Mouse (Mus musculus) heart, postnatal 36 days (tissue): ENCODE measurements at regions not wholly inside any gene's neighbourhood (a gene's known extent, or its start where the extent isn't known, plus 50 kb on each side); places are given as distances from the start of the nearest gene placed in this dataset.
"Not testable (repeated sequence)": the region's sequence is repeated elsewhere in the genome, so short reads cannot be mapped to it uniquely, and the experiment has no call there.

Source experiments
- DNase-seq, 2 experiments: peaks; one replicate each; pipeline ENCODE4 v3.0.0; 2021 to 2022
- intact Hi-C: fragments of 180-260 bp; cut with DNase I; formaldehyde crosslinking; loops from one replicate; pipeline ENCODE4 v1.15.1; 2025

DNA sequence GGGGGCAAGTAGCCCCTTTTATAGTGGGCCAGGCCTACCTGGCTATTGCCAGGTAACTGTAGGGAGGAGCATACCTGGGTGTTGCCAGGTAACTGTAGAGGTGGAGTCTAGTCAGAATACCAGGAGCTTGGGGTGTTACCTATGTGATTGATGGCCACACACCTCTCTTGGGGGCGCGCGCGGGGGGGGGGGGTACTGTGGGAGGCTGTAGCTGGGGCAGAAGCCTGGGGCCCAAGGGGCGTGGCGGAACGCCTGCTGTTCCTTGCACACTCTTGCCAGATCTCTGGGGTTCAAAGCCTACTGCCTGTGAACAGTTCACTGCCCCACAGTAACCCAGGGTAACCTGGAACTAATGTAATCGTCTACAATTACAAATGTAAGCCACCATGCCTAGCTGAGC is 96.6 kb downstream of the H2al2a start:
- no peak for DNase-seq
- intact Hi-C loops: no loop called here

DNA sequence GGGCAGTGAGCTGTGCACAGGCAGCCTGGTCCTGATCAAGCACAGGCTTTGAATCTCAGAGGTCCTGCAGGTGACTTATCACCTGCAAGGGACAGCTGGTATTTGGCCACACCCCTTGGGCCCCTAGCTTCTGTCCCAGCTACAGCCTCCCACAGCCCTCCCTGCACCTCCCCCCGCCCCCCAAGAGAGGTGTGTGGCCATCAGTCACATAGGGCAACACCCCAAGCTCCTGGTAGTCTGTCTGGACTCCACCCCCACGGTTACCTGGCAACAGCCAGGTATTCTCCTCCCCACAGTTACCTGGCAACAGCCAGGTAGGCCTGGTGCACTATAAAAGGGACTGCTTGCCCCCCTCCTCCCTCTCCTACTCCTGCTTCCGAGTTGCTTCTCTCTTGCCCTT is 98.0 kb downstream of the H2al2a start:
- intact Hi-C loops: no loop called here

DNA sequence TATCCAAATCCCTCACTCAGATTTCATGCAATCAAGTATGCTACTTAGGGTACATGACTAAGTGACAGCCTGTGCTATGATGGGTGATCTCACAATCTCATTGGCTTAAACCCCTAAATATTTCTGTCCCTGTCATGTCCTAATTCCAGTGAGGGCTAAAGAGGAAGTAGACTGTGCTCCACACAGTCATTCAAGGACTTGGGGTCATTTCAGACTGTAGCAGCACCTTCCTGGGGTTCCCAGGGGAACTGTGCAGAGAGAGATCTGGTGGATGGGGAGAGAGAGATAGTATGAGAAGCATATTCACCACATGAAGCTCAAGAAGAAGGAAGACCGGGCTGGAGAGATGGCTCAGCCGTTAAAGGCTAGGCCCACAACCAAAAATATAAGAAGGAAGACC is 100.7 kb downstream of the H2al2a start:
- intact Hi-C loops: no loop called here
- no peak for DNase-seq

More for the DNA sequence above, 98.0 kb downstream of the H2al2a start:
- no peak for DNase-seq

DNA sequence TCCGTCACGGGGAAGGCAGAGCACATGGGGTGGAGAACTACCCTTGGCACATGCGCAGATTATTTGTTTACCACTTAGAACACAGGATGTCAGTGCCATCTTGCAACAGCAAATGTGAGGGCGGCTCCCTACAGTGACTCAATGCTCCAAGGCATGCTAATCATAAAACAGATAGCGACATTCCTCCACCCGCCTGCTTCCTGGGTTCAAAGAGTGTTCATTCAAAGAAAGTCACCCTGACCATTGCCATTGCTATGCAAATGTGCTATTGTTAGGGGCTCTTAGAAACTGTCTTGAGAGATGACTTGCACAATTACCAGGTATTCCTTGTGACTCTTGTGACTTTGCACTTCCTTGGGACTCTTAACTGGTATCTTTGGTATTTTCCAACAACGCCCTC is 104.1 kb downstream of the H2al2a start:
- DNase-seq, intact Hi-C loops: not testable (repeated sequence)

DNA sequence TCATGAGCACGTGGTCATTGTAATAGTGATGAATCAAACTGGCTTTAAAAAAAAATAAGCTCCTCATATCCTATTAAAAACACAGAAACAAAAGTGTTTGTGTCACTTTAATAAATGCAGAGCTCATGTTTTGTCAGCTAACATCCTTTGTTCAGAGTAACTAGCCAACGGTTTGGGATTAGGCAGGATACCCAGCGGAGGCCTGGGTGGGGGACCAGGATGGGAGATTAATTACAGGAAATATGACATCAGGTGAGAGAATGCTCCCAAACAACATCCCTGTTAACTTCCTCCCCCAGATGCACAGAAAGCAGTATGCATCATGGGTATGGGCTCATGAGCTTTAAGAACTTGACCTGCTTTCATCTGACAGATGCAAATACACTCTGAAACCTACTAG is 109.1 kb downstream of the H2al2a start:
- intact Hi-C loops: loop anchor here (5.0 kb wide), 1 partner anchor 35 kb away; no protein-coding TSS in a partner anchor
- DNase-seq: no peak

DNA sequence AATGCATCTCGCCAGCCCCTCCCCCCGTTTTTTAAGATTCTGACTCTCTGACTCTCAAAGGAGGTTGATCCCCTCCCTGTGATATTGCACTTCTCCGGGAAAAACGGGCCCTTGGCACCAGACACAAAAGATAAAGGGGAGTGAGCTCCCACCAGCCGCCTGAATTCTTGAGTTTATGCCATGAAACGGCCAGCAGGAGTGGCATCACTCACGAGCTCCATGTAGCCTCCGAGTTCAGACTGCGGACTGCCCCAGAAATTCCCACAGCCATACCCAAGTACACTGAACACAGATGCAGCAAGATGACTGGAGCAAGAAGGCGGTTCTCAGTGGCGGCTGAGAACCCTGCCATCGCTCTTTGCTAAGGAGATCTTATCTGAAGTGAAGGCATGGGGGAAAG is 114.4 kb downstream of the H2al2a start:
- intact Hi-C loops: no loop called here
- DNase-seq: no peak

DNA sequence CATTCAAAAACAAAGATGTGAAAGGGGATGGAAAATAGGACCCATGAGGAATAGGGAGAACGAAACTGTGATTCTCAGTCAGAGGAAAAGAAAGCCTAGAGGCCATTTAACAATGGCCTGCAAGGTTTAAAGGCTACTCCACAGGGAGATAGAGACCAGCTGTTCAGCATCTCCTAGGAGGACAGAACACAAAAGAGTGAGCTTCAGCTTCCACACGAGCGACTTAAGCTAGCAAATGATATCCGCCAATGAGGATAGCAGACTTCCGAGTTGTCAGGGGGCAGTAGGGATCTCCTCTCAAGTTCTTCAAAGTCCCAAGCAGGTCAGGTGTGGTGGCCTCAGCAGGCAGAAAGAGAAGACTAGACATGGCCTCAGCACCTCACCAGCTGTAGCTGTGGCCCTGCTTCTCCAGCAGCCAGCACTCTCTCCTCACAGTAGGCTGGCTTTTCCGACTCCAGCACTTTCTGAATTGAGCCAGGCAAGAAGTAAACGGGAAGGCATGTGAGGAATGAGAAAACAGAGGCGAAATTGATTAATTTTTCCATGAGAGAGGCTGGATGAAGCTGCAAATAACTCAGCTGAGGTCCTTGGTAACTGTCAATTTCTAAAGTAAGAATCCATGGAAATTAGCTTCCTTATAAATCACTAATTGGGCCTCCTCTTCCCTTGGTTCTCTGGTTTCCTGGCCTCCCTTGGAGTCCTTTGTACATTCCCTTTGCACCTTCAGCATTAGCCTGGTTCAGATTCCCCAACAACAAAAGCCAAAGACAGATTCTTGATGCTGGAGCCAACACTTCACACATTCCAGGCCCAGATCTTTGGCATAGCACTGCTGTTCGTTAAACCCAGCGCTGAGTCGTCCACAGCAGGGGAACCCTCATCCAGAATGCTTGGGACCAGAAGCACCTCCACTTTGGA is 115.7 kb downstream of the H2al2a start:
- intact Hi-C loops: no loop called here
- no peak for DNase-seq

DNA sequence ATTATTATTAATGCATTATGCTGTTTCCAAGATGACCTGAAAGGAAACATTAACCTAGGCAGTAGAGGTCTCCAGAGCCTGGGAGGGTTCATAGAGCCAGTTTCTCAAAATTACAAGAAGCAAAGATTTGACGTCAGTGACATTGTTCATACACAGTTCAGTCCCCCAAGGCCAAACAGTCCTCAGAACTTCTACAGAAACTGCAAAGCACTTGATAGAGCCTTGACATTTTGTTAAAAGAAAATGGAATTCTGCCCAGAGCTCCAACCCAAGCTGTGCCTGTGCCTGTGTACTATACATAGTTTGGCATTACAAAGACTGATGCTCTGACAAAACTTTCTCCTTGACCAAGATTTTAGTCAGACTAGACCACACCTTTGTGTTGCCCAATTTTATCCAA is 118.9 kb downstream of the H2al2a start:
- intact Hi-C loops: no loop called here
- DNase-seq: no peak

DNA sequence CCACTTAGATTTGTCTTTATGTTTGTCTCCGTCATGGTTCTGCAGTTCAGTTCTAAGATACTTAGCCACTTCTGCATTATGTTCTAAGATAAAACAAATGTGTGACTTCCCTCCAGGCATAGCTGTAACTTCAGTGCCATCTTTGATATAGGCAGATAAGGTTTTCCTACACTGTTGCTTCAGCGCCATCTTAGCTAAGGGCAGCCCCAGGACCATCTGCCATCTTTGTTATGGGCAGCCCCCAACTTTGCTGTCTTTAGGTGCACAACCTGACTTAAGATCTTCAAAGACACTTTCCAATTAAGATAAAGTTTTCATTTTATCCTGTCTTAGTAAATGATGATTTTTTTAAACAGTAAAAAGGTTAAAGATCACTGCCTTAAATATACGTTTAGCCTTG is 119.8 kb downstream of the H2al2a start:
- no peak for DNase-seq
- intact Hi-C loops: no loop called here

DNA sequence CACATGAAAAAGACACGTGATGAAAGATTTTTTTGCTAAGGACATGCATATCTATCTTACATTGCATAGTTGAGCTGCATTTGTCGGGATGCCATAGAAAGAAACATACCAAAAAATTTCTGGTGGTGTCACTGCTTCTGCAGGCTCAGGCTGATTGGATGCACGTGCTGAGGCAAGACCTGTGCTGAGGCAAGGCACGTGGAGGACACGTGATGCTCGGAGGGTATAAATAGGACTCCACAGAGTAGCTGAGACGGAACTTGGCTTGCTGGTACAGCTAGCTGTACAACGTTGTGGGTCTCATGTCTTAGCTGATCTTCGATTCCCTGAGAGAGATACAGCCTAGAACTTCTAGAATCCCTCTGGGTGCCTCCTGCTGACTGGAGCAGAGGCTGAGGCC is 120.6 kb downstream of the H2al2a start:
- intact Hi-C loops: no loop called here
- no peak for DNase-seq

DNA sequence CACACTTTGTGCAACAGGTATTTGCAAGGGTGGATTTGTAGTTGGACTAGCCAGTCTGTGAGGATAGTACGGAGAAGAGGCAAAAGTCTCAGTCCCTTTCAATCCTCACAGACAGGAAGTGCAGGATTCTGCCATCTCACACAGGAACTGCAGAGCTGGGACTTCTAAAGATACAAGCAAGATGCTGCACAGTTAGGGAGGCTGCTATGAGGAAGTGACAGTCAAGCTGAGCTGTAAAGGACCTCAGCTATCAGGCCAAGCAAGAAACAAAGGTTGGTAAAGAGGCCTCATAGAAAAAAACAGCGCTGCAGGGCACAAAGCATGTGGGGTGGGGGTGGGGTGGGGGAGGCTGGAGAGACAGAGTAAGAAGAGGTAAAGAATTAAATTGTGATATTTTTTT is 126.2 kb downstream of the H2al2a start:
- intact Hi-C loops: no loop called here

DNA sequence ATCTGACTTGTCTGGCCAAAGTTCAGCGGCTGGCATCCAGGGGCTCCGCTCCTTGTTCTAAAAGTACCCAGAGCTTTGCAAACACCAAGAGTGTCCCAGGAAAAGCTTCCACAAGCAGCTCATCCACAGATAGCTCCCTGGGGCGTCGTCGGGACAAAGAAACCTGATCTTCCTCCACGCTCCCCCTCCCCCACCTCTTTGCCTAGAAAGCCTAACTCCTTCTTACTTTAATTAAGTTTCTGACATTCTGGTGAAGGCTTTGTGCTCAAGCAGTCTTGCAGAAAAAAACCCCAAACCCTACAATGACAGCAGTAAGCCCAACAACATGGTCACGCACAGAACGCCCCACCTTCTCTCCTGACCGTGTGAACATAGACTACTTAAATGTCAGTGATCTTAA is 128.6 kb downstream of the H2al2a start:
- DNase-seq: no peak
- intact Hi-C loops: no loop called here

More for the DNA sequence above, 126.2 kb downstream of the H2al2a start:
- DNase-seq: no peak

DNA sequence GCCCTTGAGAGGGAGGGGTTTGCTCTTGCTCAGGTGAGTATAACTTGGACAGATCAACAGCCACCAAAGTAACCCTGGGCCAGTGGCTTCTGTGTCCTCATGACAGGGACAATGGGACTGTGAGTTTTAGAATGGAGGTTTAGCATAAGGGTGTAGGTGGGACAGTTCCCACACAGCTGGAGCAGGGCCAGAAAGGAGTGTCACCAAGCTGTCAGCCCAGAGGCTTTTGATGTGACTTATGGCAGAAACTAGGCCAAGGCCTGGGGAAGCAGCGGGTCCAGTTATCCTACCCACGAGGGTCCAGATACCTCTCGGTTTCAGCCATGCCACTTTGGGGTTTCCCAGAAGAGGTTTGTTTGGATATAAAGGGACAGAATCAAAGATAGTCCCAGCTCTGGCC is 129.4 kb downstream of the H2al2a start:
- DNase-seq: no peak
- intact Hi-C loops: no loop called here

DNA sequence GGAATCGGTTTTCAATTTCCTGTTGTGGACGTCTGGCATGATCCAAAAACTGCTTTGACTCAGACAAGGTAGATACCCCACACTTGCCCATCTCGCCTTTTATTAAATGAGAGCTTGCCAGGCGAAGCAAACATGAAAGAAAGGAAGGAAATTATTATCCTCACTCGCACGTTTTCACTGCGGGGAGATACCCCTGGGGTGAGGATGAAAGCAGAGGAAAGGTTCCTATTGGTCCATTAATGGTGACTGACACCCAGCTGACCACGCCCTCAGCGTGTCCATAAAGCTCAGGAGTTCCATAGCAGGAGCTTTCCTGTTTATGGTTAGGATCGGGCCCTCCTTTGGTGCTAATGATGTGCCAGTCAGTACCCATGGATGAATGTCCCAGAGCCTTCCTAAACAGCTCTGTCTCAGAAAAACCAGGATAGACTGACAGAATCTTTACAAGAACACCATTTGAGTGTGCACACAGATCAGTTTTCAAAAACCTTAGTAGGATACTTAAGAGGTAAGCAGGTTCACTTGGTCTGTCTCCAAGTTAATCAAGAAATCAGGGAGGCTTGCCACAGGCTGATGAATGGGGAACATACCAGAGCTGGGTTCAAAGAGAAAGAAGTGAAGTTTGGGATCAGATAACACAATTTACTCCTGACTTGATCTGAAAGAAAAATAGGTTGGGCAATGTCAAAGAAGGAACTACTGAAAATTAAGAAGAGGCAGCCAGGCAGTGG is 130.7 kb upstream of the Nebl start:
- no peak for DNase-seq
- intact Hi-C loops: no loop called here

DNA sequence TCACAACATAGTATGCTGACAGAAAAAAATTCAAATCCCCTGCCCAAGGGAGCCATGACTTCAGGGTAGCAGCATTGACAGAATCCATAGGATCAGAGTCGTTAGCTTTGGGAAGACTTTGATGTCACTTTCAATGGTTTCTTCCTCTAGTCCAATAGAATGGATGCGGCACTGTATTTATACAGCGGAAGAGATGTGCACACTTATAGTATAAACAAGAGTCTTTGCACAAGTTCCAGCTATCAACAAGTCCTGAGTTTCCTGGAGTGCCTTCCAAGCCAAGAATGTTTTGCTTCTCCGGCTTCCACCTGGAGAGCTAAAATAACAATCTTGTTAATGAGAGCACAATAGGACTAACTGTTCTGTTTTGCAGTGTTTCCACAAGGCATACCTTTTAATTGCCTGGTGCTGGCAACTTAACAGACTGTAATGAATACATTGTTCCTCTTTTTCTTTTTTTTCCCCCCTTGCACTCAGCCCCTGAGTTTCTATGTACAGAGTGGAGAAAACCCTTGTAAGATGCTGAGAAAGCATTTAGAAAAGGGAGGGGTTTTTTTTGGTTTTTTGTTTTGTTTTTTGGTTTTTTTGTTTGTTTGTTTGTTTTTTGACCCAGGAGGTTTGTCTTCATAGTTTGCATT is 129.8 kb upstream of the Nebl start:
- no peak for DNase-seq
- intact Hi-C loops: no loop called here

DNA sequence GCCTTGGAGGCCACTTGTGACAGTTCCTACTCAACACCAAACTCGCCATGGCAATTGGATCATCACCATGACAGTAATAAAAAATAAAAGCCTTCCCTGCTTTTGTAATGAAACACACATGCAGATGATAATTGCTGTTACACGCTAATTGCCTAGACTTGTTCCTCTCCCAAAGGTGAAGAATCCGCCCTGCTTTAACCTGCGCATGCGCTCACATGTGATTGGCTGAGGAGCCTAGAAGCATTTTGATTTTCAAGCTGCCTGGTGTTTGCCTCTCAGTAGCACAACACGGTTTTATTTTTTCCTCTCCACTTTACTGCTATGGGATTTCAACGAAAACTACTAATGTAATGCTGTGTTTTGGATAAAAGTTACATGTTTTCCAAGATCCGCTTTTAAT is 128.0 kb upstream of the Nebl start:
- intact Hi-C loops: loop anchor here (10.0 kb wide), 1 partner anchor 826 kb away; no protein-coding TSS in a partner anchor

DNA sequence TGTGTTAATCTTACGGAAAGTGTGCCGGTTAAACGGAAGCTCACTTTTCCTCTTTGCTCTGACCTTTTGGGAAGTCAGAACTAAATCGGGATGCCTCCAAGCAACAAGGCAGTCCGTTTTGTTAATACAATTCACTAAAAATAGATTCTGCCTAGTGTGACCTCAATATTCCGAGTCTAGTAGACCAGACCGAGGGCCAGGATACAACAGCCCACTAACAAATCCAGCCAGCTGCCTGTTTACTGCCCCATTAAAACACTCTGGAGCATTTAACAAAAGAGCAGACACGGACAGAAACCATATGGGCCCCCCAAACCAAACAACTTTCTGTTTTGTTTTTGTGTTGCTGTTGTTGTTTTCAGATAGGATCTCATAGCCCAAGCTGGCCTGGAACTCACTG is 127.1 kb upstream of the Nebl start:
- DNase-seq: no peak
- intact Hi-C loops: loop anchor here (10.0 kb wide), 1 partner anchor 826 kb away; no protein-coding TSS in a partner anchor

More for the DNA sequence above, 128.0 kb upstream of the Nebl start:
- DNase-seq: no peak

DNA sequence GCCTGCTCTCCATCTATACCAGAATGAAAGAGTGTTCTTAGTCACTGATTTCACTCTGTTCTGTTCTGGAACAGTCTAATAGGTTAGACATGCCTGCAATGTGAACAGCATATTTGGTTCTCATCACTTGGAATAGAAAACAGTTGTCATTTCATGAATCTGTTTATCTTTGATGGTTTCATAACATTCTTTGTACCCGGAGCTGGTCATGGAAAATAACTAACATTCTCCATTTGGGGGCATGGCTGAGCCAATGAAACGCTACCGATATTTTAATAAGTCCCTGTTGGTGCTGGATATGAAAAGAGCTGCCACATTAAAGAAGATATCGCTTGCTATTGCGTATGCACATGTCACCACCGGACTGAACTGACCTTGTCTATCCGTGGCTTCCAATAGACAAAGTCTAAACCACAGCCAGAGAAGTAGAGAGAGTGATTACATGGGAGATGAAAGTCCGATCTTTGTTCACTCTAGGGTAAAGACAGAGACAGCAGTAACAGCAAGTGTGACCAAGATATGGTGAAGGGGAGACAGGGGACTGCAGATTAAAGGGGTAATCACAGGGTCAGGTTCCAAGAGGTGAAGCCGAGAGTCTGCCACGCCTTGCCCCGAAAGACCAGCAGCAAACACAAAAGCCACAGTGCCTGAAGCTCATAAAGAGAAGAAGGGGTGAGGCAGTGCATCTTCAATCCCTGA is 124.5 kb upstream of the Nebl start:
- intact Hi-C loops: loop anchor here (10.0 kb wide), 1 partner anchor 829 kb away; no protein-coding TSS in a partner anchor
- DNase-seq: no peak

DNA sequence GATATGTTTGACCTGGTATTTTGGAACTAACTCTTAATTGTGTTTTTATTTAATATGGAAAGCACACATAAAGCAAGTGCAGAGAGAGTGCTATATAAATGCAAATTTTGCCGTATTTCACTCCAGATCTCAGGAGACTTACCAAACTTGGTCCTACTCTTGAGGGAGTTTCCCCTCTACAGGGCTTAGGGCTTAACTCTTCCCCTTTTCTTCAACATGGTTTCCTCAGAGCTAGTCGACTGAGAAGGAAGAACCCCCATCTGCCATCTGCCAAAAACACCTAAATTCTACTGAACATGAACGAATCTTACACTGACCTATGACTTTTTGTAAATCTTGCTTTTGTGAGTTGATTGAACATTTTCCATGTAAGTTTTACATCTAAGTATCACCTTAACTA is 122.8 kb upstream of the Nebl start:
- DNase-seq: no peak
- intact Hi-C loops: loop anchor here (5.0 to 10.0 kb wide), 2 partner anchors 33 to 831 kb away; no protein-coding TSS in a partner anchor

DNA sequence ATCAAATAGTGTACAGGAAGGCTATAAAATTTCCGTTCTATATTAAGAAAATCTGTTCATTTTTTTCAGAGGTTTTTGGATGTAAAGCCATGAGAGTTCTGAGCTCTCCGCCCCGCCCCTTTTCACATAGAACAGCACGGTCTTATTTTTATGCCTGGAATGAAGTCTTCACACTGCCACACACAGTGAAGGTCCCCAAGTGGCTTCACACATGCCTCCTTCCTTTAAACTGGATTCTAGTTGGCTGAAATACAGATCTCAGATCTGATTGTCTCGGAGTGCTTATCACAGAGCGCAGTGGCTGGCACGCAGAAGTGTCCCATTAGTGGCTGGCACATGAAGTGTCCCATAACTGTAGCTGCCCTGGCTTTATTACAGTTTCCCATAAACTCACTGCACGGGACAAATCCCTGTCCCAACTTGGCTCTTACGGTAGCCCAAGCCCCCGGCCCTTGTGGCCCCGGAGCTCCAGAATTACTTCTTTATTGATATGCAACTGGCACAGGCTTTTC is 122.3 kb upstream of the Nebl start:
- DNase-seq: no peak
- intact Hi-C loops: loop anchor here (2.0 to 10.0 kb wide), 3 partner anchors 34 to 831 kb away; no protein-coding TSS in a partner anchor
